Mouse (Mus musculus) embryonic facial prominence, embryonic 13.5 days (tissue): ENCODE data around the gene Mybph. TPM values are rescaled to one million over a fixed set of nuclear protein-coding genes. Genes with fewer than 3 reads are reported as not detected.
"Not testable (repeated sequence)": the region's sequence is repeated elsewhere in the genome, so short reads cannot be mapped to it uniquely, and the experiment has no call there.

ENCODE experiments used
- ATAC-seq: fragments of 200-750 bp; cut with Nextera tagmentation; 2 replicates; pipeline ENCODE4 v1.8.0; 2017; ENCODE audit warnings: low read depth; ENCODE audit not compliant: insufficient number of reproducible peaks, insufficient read depth, low FRiP score, low TSS enrichment
- H3K27ac ChIP-seq: fragments of 300-500 bp; sonication (generic); 2 replicates; pipeline ENCODE4 v1.5.1; 2015; ENCODE audit warnings: moderate library complexity, mild to moderate bottlenecking, inconsistent platforms
- H3K27me3 ChIP-seq: fragments of 300-500 bp; sonication (generic); 2 replicates; pipeline ENCODE4 v1.6.1; 2015; ENCODE audit warnings: mild to moderate bottlenecking, inconsistent platforms
- H3K36me3 ChIP-seq: fragments of 300-500 bp; sonication (generic); 2 replicates; pipeline ENCODE4 v1.6.1; 2015; ENCODE audit warnings: mild to moderate bottlenecking, inconsistent platforms
- H3K4me1 ChIP-seq: fragments of 300-500 bp; sonication (generic); 2 replicates; pipeline ENCODE4 v1.6.1; 2015; ENCODE audit warnings: inconsistent platforms
- H3K4me2 ChIP-seq: fragments of 300-500 bp; sonication (generic); 2 replicates; pipeline ENCODE4 v1.6.1; 2015; ENCODE audit warnings: moderate library complexity, mild to moderate bottlenecking, inconsistent platforms
- H3K4me3 ChIP-seq: fragments of 300-500 bp; sonication (generic); 2 replicates; pipeline ENCODE4 v1.5.1; 2015; ENCODE audit warnings: mild to moderate bottlenecking, inconsistent platforms
- H3K9ac ChIP-seq: fragments of 300-500 bp; sonication (generic); 2 replicates; pipeline ENCODE4 v1.6.1; 2015; ENCODE audit warnings: mild to moderate bottlenecking, inconsistent platforms
- H3K9me3 ChIP-seq: fragments of 300-500 bp; sonication (generic); 2 replicates; pipeline ENCODE4 v1.6.1; 2016; ENCODE audit warnings: inconsistent platforms
- WGBS: fragments of 180-500 bp; shearing (Covaris S2); methylation state at CpG from one replicate; pipeline ENCODE4 v1.1.7; 2015; ENCODE audit warnings: mixed read lengths; 5-methylcytosine and 5-hydroxymethylcytosine counted together
- polyA plus RNA-seq: library from polyadenylated mRNA; unstranded; fragments of >200 nt; fragmentation: Nextera tagmentation; extraction: Ambion mirVana; gene quantifications from 2 replicates; pipeline ENCODE4 v1.2.1, GENCODE M21; 2015

Mybph gene
- polyA plus RNA-seq, 1 experiment from 2014 or later = 9.9 TPM

DNA sequence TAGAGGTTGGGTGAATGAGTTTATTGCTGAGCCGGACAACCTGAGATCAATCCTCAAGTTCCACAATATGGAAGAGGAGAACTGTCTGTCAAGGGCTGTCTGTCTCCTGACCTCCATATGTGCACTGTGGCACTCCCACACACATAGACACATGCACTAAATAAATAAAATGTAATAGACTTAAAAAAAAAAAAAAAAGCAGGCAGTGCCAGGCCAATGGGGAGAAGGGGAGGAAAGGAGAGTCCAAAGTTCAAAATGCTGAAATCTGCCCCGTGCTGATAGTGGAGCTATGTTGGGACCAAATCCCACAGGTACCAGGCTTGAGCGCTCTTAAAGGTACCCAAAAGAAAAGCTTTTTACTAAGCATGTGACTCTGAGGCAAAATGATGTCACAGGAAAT is 44.2 kb downstream of the Mybph start:
- ATAC-seq = no peak
- H3K9ac ChIP-seq = no peak overlapping the region
- 77% methylated on average over 3 of the region's 3 CpGs for WGBS
- H3K27me3 ChIP-seq = peaks cover 55% of the 10 kb centered on the region
- H3K4me2 ChIP-seq = no peak overlapping the region
- no peaks in the 10 kb centered on the region for H3K9me3 ChIP-seq
- H3K4me1 ChIP-seq = peaks cover 28% of the 10 kb centered on the region
- H3K27ac ChIP-seq = no peak overlapping the region
- no peaks in the 10 kb centered on the region for H3K36me3 ChIP-seq
- H3K4me3 ChIP-seq = no peak overlapping the region

DNA sequence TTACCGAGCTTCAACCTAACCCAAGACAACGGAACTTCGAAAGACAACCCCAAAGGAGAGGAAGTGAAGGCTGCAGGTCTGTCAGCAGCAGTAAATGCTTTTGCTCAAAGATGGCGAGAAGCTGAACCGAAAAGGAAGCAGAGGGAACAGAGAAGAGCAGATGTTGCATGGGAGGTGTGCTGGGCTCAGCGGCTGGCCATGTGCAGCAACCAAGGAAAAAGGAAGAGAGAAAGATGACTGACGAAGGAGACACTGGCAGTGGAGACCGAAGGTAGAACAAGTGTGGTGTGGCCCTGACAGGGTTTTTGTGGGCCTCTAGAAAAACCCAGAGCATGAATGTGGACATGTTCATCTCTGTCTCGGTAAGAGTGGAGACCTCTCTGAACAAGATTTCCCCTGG is 47.5 kb downstream of the Mybph start:
- H3K27ac ChIP-seq = no peak overlapping the region
- no peaks in the 10 kb centered on the region for H3K36me3 ChIP-seq
- no peak overlapping the region for H3K9ac ChIP-seq
- WGBS = 83% methylated on average over 9 of the region's 9 CpGs
- H3K9me3 ChIP-seq = no peaks in the 10 kb centered on the region
- no peak overlapping the region for H3K4me2 ChIP-seq
- no peak for ATAC-seq
- H3K27me3 ChIP-seq = peaks cover 25% of the 10 kb centered on the region
- H3K4me1 ChIP-seq = peaks cover 17% of the 10 kb centered on the region
- H3K4me3 ChIP-seq = no peak overlapping the region

DNA sequence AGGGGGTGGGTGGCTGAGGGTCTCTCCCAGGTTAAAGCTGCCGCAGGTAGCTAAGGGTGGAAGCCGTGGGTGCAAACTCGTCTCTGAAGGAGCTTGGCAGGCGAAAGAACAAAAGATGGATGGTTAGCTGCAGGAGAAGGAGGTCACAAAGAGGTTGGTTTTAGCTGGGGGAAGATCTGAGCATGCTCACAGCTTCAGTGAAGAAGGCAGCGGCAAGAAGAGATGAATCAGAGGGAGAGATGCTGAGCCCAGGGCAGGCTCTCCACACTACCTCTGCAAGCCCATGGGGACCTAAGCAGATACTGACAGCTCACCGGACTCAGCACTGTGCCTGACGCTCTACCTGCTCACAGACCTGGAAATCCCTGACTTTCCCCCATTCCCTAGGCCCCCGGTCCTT is 48.0 kb downstream of the Mybph start:
- H3K4me2 ChIP-seq = no peak overlapping the region
- no peak for ATAC-seq
- peaks cover 19% of the 10 kb centered on the region for H3K27me3 ChIP-seq
- no peak overlapping the region for H3K27ac ChIP-seq
- H3K9ac ChIP-seq = no peak overlapping the region
- H3K36me3 ChIP-seq = no peaks in the 10 kb centered on the region
- 77% methylated on average over 8 of the region's 8 CpGs for WGBS
- H3K4me3 ChIP-seq = no peak overlapping the region
- no peaks in the 10 kb centered on the region for H3K9me3 ChIP-seq
- peaks cover 12% of the 10 kb centered on the region for H3K4me1 ChIP-seq

DNA sequence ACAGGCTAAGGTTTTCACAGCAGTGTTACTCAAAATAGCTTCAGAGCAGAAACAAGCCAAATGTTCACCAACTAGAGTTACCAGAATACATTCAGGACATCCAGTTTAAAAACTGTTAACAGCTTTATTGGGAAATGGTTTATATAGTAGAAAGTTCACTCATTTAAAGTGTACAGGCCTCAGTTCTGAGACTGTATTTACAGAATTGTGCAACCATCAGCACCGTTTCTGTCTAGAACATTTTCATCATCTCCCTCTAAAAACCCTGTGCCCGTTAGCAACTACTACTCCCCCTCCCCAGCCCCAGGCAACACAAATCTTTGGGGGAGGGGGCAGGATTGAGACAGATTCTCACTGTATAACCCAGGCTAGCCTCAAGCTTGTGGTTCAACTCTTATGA is 49.0 kb downstream of the Mybph start:
- H3K9ac ChIP-seq = no peak overlapping the region
- no peaks in the 10 kb centered on the region for H3K9me3 ChIP-seq
- no peaks in the 10 kb centered on the region for H3K36me3 ChIP-seq
- H3K27me3 ChIP-seq = peaks cover 10% of the 10 kb centered on the region
- 66% methylated on average over 2 of the region's 2 CpGs for WGBS
- H3K27ac ChIP-seq = no peak overlapping the region
- ATAC-seq = no peak
- peaks cover 12% of the 10 kb centered on the region for H3K4me1 ChIP-seq
- H3K4me2 ChIP-seq = no peak overlapping the region
- no peak overlapping the region for H3K4me3 ChIP-seq

DNA sequence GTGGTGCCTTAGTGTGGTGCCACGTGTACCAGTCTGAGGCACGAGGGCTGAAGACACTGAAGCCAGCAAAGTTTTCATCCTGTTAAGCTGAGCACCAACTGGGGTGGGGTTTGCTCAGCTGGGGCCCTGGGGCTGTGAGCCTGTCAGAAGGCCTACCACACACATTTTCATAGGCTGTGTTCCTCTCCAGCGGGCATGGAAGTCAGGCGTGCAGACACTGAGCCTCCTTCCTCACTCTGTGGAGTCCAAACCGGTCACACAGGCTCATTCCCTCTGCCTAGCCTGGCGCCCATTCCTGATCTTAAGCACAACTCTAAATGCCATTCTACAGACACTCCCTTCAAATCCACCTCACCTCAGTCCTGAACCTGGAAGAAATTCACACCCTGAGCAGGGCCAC is 50.3 kb downstream of the Mybph start:
- Histone ChIP-seq H3K27me3 (peaks cover 4% of the 10 kb centered on the region), H3K4me3 (no peak overlapping the region), H3K9me3 (no peaks in the 10 kb centered on the region), H3K36me3 (no peaks in the 10 kb centered on the region), H3K4me2 (peak overlapping the region; percentile 59), H3K27ac (no peak overlapping the region), H3K9ac (no peak overlapping the region), H3K4me1 (peaks cover 12% of the 10 kb centered on the region)
- WGBS = 52% methylated on average over 6 of the region's 6 CpGs
- no peak for ATAC-seq

DNA sequence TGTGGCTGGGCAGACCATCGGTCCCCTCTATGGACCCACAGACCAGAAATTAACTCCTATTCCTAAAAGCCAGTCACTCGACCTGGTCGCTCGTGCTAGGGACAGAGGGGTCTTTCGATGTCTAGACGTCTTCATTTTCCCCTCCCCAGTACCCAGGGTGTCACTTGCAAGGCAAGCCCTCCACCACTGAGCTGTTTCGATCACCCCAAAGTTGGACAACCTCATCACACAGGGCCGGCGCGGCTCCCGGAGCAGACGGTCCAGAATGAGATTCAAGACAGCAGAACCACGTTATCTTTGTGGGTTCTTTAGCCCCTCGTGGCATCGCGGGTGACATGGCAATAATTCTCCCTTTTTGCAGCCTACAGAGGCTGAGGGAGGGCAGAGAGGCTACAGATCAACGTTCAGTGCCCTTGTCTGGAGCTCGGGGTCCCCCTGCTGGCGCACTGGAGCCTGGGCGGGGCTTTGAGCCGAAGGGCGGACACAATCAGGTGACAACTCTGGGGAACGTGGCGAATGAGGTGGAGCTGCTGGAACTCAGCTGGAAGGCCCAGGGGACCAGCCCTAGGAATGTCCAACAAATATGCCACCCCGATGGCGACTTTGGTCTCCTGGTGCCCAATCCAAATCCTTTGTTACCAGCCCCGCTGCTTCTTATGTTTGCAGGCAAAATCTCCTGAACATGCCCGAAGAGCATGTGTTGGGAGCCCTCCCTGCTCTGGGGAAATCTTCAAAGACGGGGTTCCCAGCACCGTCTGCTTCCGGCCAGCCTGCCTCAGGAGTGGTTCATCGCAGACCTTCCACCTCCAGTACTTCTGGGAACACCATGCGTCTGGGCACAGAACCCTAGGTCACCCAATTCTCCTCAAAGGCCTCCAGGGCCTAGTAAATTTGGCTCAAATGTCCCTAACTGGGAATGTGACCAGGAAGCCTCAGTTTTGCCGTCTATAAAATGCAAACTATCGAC is 51.0 kb downstream of the Mybph start:
- no peaks in the 10 kb centered on the region for H3K36me3 ChIP-seq
- H3K9me3 ChIP-seq = no peaks in the 10 kb centered on the region
- no peak overlapping the region for H3K27ac ChIP-seq
- 19% methylated on average over 35 of the region's 35 CpGs for WGBS
- peak overlapping the region; percentile 59 for H3K4me2 ChIP-seq
- H3K4me3 ChIP-seq = peak overlapping the region; percentile 25; the same call in 1 of the 2 replicates
- H3K27me3 ChIP-seq = peaks cover 4% of the 10 kb centered on the region; the same call in 1 of the 2 replicates
- peaks cover 12% of the 10 kb centered on the region for H3K4me1 ChIP-seq
- peak overlapping the region; percentile 60; the same call in 1 of the 2 replicates for H3K9ac ChIP-seq
- ATAC-seq = peak; percentile 75

DNA sequence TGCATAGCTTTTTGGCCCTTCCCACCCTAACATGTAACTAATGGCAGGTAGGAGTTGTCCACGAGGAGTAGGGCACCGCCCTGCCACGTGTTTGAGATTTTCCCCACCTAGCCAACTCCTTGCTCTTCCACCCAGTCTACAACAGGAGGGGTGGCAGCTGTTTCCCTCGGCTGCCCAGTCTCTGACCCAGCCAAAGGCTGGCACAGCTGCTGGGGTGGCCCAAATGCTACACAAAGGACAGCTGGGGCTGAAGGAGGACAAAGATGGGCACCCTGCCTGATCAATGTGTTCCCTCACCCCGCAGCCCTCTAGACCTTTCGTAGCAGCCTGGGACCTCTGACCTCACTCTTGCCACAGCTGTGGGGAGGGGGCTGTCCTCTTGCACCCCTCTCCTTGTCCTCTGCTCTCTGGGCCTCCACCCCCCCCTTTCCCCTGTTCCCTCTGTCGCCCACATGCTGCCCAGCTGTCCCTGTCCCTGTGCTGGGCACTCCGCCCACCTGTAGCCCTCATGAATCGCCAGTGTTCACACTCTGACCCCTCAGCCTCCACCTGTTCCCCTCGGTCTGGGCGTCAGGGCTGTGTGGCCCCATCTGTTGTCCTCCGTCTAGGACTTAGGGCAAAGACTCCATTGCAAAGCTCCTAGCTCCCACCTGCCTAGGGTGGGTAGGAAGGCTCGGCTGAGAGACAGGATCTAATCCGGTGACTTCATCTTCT is 51.9 kb downstream of the Mybph start:
- ATAC-seq = 0 out of 2 replicates have a peak, but pooled peaks have one; percentile 15
- H3K9ac ChIP-seq = no peak overlapping the region

DNA sequence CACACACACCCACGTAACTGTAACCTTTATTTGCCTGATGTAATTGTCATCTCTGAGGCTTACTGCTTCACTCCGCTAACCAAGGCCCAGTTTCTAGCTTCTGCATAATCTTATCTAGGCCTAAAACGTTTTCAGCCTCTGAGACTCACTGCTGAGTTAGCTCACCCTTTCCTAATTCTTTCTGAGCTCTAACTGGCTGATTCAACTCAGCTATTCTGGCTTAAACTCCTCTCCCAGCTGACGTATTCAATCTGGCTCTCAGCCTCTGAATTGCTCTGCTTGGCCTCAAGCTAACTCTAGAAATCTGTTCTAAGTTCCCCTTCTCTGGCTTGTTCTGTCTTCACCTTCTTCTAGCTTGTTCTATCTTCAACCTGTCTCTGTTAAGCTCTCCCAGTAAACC is 53.3 kb downstream of the Mybph start:
- no peaks in the 10 kb centered on the region for H3K27me3 ChIP-seq
- H3K4me3 ChIP-seq = no peak overlapping the region
- no peak for ATAC-seq
- H3K36me3 ChIP-seq = no peaks in the 10 kb centered on the region
- H3K4me1 ChIP-seq = peaks cover 12% of the 10 kb centered on the region
- no peak overlapping the region for H3K9ac ChIP-seq
- no peaks in the 10 kb centered on the region for H3K9me3 ChIP-seq
- 54% methylated on average over 4 of the region's 4 CpGs for WGBS
- H3K4me2 ChIP-seq = no peak overlapping the region
- H3K27ac ChIP-seq = no peak overlapping the region

More for the DNA sequence above, 51.9 kb downstream of the Mybph start:
- 71% methylated on average over 14 of the region's 14 CpGs for WGBS
- H3K4me2 ChIP-seq = no peak overlapping the region
- no peak overlapping the region for H3K27ac ChIP-seq
- H3K4me1 ChIP-seq = peaks cover 12% of the 10 kb centered on the region
- no peaks in the 10 kb centered on the region for H3K36me3 ChIP-seq
- H3K27me3 ChIP-seq = peaks cover 1% of the 10 kb centered on the region; the same call in 1 of the 2 replicates
- no peaks in the 10 kb centered on the region for H3K9me3 ChIP-seq
- H3K4me3 ChIP-seq = no peak overlapping the region

DNA sequence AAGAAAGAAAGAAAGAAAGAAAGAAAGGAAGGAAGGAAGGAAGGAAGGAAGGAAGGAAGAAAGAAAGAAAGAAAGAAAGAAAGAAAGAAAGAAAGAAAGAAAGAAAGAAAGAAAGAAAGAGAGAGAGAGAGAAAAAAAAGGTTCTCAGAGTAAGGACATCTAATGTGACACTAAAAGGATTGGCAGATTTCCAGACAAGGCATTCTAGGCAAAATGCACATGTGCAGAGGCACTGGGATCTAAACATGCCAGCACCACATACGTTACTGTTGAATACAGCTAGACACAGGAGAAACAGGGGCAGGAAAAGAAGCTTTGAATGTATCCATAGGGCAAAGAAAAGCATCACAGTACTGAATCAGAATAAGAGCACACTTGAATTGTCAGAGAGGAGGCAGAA is 56.4 kb downstream of the Mybph start:
- 57% methylated on average over 1 of the region's 1 CpGs for WGBS
- not testable (repeated sequence) for ATAC-seq, H3K27ac ChIP-seq, H3K36me3 ChIP-seq, H3K9ac ChIP-seq, H3K4me3 ChIP-seq, H3K4me2 ChIP-seq, H3K9me3 ChIP-seq, H3K4me1 ChIP-seq, H3K27me3 ChIP-seq
